Mouse (Mus musculus): Measurements from ENCODE around the gene Ear1. TPM values are rescaled to one million over a fixed set of nuclear protein-coding genes. Genes with fewer than 3 reads are reported as not detected.

Gene Ear1
- polyA plus RNA-seq, 1 experiment from 2014 or later = not detected

Other genes starting within 250 kb of the Ear1 start
- not detected in 2 replicates for gene Gm8165, start 198.3 kb downstream of the Ear1 start, polyA plus RNA-seq (2014; fragmentation: Nextera tagmentation; extraction: Ambion mirVana)
- gene Gm7324, start 177.7 kb downstream of the Ear1 start, polyA plus RNA-seq (2014; fragmentation: Nextera tagmentation; extraction: Ambion mirVana) = 1.2 TPM in 2 replicates
- gene Gm16506, start 148.0 kb downstream of the Ear1 start, polyA plus RNA-seq (2014; fragmentation: Nextera tagmentation; extraction: Ambion mirVana) = not detected in 2 replicates
- gene Gm6526, start 127.7 kb downstream of the Ear1 start, polyA plus RNA-seq (2014; fragmentation: Nextera tagmentation; extraction: Ambion mirVana) = not detected in 2 replicates
- gene Gm8180, start 90.8 kb downstream of the Ear1 start, polyA plus RNA-seq (2014; fragmentation: Nextera tagmentation; extraction: Ambion mirVana) = not detected in 2 replicates
- gene Ear10, start 48.0 kb upstream of the Ear1 start, polyA plus RNA-seq (2014; fragmentation: Nextera tagmentation; extraction: Ambion mirVana) = not detected in 2 replicates
- 27.4 and 27.7 TPM in 2 replicates for gene Gm8113, start 49.9 kb upstream of the Ear1 start, polyA plus RNA-seq (2014; fragmentation: Nextera tagmentation; extraction: Ambion mirVana)
- not detected in 2 replicates for gene Ang5, start 81.6 kb upstream of the Ear1 start, polyA plus RNA-seq (2014; fragmentation: Nextera tagmentation; extraction: Ambion mirVana)
- not detected in 2 replicates for gene Ang6, start 126.8 kb upstream of the Ear1 start, polyA plus RNA-seq (2014; fragmentation: Nextera tagmentation; extraction: Ambion mirVana)
- gene Ear2, start 227.1 kb upstream of the Ear1 start, polyA plus RNA-seq (2014; fragmentation: Nextera tagmentation; extraction: Ambion mirVana) = not detected in 2 replicates
- not detected in 2 replicates for gene Gm3327, start 248.3 kb upstream of the Ear1 start, polyA plus RNA-seq (2014; fragmentation: Nextera tagmentation; extraction: Ambion mirVana)